Mouse (Mus musculus): ENCODE results near the gene Tff3. TPM values are rescaled to one million over a fixed set of nuclear protein-coding genes. Genes with fewer than 3 reads are reported as not detected.

Gene Tff3
- polyA plus RNA-seq, 1 experiment from 2014 or later, result 109 TPM

DNA sequence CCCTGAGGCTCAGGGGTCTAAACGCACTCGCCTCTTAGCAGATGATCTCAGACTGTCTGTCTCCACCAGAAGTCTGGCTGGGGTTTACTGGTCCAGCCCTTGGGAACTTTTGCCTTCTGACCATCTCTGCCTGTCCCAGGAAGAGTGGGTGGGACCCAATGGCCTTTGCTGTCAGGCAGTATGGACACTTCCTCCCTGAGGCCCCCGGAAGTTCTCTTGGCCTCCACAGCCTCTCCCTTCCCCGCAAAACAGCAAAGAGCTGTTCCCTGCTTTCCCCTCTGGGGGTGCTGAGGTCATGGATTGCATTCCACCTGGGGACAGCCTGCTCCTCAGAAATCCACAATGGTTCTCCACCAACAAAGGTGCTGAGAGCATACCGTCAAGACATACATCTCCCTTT is 40.7 kb downstream of the Tff3 start:
- no peak for ATAC-seq (ENCODE audit: insufficient read depth, low FRiP score)
- H3K36me3 ChIP-seq (ENCODE audit: control insufficient read depth, insufficient read depth, low read length), result no peaks in the 10 kb centered on the region
- peaks cover 21% of the 10 kb centered on the region for H3K4me1 ChIP-seq (ENCODE audit: control insufficient read depth, insufficient read depth, low read length)
- no peak overlapping the region for H3K4me2 ChIP-seq (ENCODE audit: low read depth, low read length)
- H3K27ac ChIP-seq (ENCODE audit: low read length), result no peak overlapping the region
- whole genome bisulfite sequencing, result 45% methylated on average over 5 of the region's 5 CpGs
- no peak overlapping the region for H3K4me3 ChIP-seq (replicated peaks; ENCODE audit: low read length)
- H3K9me3 ChIP-seq (replicated peaks; ENCODE audit: control insufficient read depth, low read length), result no peaks in the 10 kb centered on the region
- H3K9ac ChIP-seq (ENCODE audit: low read length), result no peak overlapping the region
- no peaks in the 10 kb centered on the region for H3K27me3 ChIP-seq (ENCODE audit: control insufficient read depth, insufficient read depth, low read length)

- Histone ChIP-seq H3K27me3 (ENCODE audit: control insufficient read depth, insufficient read depth, low read length) (no peaks in the 10 kb centered on the region), H3K4me1 (ENCODE audit: control insufficient read depth, insufficient read depth, low read length) (peaks cover 21% of the 10 kb centered on the region), H3K4me3 (replicated peaks; ENCODE audit: low read length) (no peak overlapping the region), H3K36me3 (ENCODE audit: control insufficient read depth, insufficient read depth, low read length) (no peaks in the 10 kb centered on the region), H3K27ac (ENCODE audit: low read length) (no peak overlapping the region), H3K9me3 (replicated peaks; ENCODE audit: control insufficient read depth, low read length) (no peaks in the 10 kb centered on the region), H3K9ac (ENCODE audit: low read length) (no peak overlapping the region), H3K4me2 (ENCODE audit: low read depth, low read length) (no peak overlapping the region)
- no peak for ATAC-seq (ENCODE audit: insufficient read depth, low FRiP score)
- WGBS, result 91% methylated on average over 7 of the region's 7 CpGs
Observed at GRCm38 (mm10) chr17:31086196-31086595, 43.2 kb downstream of the Tff3 start.

GRCm38 (mm10) chr17:31085519-31085918 is 43.9 kb downstream of the Tff3 start:
- no peaks in the 10 kb centered on the region for H3K36me3 ChIP-seq (ENCODE audit: control insufficient read depth, insufficient read depth, low read length)
- no peak overlapping the region for H3K4me2 ChIP-seq (ENCODE audit: low read depth, low read length)
- no peak overlapping the region for H3K27ac ChIP-seq (ENCODE audit: low read length)
- 74% methylated on average over 3 of the region's 3 CpGs for WGBS
- H3K27me3 ChIP-seq (ENCODE audit: control insufficient read depth, insufficient read depth, low read length), result no peaks in the 10 kb centered on the region
- peaks cover 21% of the 10 kb centered on the region for H3K4me1 ChIP-seq (ENCODE audit: control insufficient read depth, insufficient read depth, low read length)
- H3K9me3 ChIP-seq (replicated peaks; ENCODE audit: control insufficient read depth, low read length), result no peaks in the 10 kb centered on the region
- no peak overlapping the region for H3K4me3 ChIP-seq (replicated peaks; ENCODE audit: low read length)
- no peak overlapping the region for H3K9ac ChIP-seq (ENCODE audit: low read length)
- no peak for ATAC-seq (ENCODE audit: insufficient read depth, low FRiP score)

DNA sequence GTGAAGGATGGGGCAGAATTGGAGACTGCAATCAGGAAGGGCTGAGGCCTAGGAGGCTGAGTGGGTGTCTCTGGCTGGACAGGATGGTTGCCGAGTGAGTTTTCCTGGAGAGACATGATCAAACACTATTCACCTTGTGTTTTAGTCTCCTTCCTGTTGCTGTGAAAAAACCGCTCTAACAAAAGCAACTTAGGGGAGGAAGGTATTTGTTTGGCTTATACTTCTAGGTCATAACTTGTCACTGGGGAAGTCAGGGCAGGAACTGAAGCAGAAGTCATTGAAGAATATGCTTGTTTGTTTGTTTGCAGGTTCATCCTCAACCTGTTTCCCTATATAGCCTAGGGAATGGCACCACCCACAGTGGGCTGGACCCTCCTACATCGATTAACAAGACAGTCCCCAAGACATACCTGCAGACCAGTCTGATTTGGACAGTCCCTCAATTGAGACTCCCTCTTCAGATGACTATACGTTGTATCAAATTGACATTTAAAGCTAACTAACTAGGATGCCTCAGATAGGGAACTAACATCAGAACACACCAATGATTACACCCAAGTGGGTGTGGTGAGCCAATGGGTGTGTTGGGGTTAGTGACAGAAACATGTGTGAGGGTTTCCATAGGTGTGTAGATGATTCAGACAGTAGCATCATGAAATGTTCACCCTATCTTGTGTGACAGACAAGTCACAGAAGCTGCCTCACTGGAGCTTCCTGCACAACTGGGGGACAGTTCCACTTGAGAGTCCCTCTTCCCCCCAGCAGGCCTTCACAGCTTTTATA is 47.0 kb downstream of the Tff3 start:
- H3K4me3 ChIP-seq (replicated peaks; ENCODE audit: low read length), result no peak overlapping the region
- no peak overlapping the region for H3K27ac ChIP-seq (ENCODE audit: low read length)
- H3K9ac ChIP-seq (ENCODE audit: low read length), result no peak overlapping the region
- no peak overlapping the region for H3K4me2 ChIP-seq (ENCODE audit: low read depth, low read length)
- no peaks in the 10 kb centered on the region for H3K27me3 ChIP-seq (ENCODE audit: control insufficient read depth, insufficient read depth, low read length)
- H3K4me1 ChIP-seq (ENCODE audit: control insufficient read depth, insufficient read depth, low read length), result no peaks in the 10 kb centered on the region
- no peaks in the 10 kb centered on the region for H3K9me3 ChIP-seq (replicated peaks; ENCODE audit: control insufficient read depth, low read length)
- no peak for ATAC-seq (ENCODE audit: insufficient read depth, low FRiP score)
- WGBS, result 77% methylated on average over 4 of the region's 4 CpGs
- H3K36me3 ChIP-seq (ENCODE audit: control insufficient read depth, insufficient read depth, low read length), result no peaks in the 10 kb centered on the region

- H3K4me3 ChIP-seq (replicated peaks; ENCODE audit: low read length), result no peak overlapping the region
- 59% methylated on average over 12 of the region's 12 CpGs for WGBS
- ATAC-seq (ENCODE audit: insufficient read depth, low FRiP score), result no peak
Observed at GRCm38 (mm10) chr17:31079078-31079840, 50.2 kb downstream of the Tff3 start.

GRCm38 (mm10) chr17:31078581-31078980 is 50.9 kb downstream of the Tff3 start:
- no peak overlapping the region for H3K4me2 ChIP-seq (ENCODE audit: low read depth, low read length)
- H3K27me3 ChIP-seq (ENCODE audit: control insufficient read depth, insufficient read depth, low read length), result no peaks in the 10 kb centered on the region
- no peak for ATAC-seq (ENCODE audit: insufficient read depth, low FRiP score)
- H3K9ac ChIP-seq (ENCODE audit: low read length), result no peak overlapping the region
- H3K27ac ChIP-seq (ENCODE audit: low read length), result peak overlapping the region; percentile 64
- no peaks in the 10 kb centered on the region for H3K36me3 ChIP-seq (ENCODE audit: control insufficient read depth, insufficient read depth, low read length)
- WGBS, result 74% methylated on average over 11 of the region's 11 CpGs
- H3K4me1 ChIP-seq (ENCODE audit: control insufficient read depth, insufficient read depth, low read length), result peaks cover 9% of the 10 kb centered on the region
- no peak overlapping the region for H3K4me3 ChIP-seq (replicated peaks; ENCODE audit: low read length)
- no peaks in the 10 kb centered on the region for H3K9me3 ChIP-seq (replicated peaks; ENCODE audit: control insufficient read depth, low read length)

More at GRCm38 (mm10) chr17:31079078-31079840, 50.2 kb downstream of the Tff3 start:
- Histone ChIP-seq H3K4me1 (ENCODE audit: control insufficient read depth, insufficient read depth, low read length) (peaks cover 2% of the 10 kb centered on the region; the same call in 1 of the 2 replicates), H3K27me3 (ENCODE audit: control insufficient read depth, insufficient read depth, low read length) (no peaks in the 10 kb centered on the region), H3K9me3 (replicated peaks; ENCODE audit: control insufficient read depth, low read length) (no peaks in the 10 kb centered on the region), H3K36me3 (ENCODE audit: control insufficient read depth, insufficient read depth, low read length) (no peaks in the 10 kb centered on the region), H3K4me2 (ENCODE audit: low read depth, low read length) (no peak overlapping the region), H3K9ac (ENCODE audit: low read length) (no peak overlapping the region), H3K27ac (ENCODE audit: low read length) (peak overlapping the region; percentile 64)

DNA sequence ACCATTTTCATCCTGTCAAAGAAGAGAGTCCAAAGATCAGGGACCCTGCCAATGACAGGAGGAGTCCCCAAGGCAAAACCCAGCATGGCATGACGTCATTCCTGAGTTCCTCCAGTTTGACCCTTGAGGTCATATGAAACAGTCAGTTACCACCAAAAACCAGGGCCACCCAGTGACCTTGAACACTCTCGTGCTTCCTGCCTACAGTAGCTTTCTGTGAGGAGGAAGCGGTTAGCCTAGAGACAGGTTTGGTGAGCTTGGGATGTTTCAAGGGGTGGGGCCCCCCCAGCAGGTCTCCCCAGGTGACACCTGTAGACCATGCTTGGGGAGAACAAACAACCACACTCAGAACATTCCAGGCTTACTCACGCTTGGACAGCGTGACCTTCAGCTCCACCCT is 51.9 kb downstream of the Tff3 start:
- no peak overlapping the region for H3K4me2 ChIP-seq (ENCODE audit: low read depth, low read length)
- 51% methylated on average over 5 of the region's 5 CpGs for WGBS

GRCm38 (mm10) chr17:31075471-31075870 is 54.0 kb downstream of the Tff3 start:
- Histone ChIP-seq H3K27ac (ENCODE audit: low read length) (peak overlapping the region; percentile 20; the same call in 1 of the 2 replicates), H3K9me3 (replicated peaks; ENCODE audit: control insufficient read depth, low read length) (no peaks in the 10 kb centered on the region)
- 80% methylated on average over 5 of the region's 5 CpGs for WGBS

More for the DNA sequence above, 51.9 kb downstream of the Tff3 start:
- ATAC-seq (ENCODE audit: insufficient read depth, low FRiP score), result no peak
- no peaks in the 10 kb centered on the region for H3K9me3 ChIP-seq (replicated peaks; ENCODE audit: control insufficient read depth, low read length)
- H3K4me1 ChIP-seq (ENCODE audit: control insufficient read depth, insufficient read depth, low read length), result peaks cover 19% of the 10 kb centered on the region
- no peak overlapping the region for H3K9ac ChIP-seq (ENCODE audit: low read length)
- H3K36me3 ChIP-seq (ENCODE audit: control insufficient read depth, insufficient read depth, low read length), result no peaks in the 10 kb centered on the region
- no peaks in the 10 kb centered on the region for H3K27me3 ChIP-seq (ENCODE audit: control insufficient read depth, insufficient read depth, low read length)
- peak overlapping the region; percentile 64; the same call in 1 of the 2 replicates for H3K27ac ChIP-seq (ENCODE audit: low read length)
- no peak overlapping the region for H3K4me3 ChIP-seq (replicated peaks; ENCODE audit: low read length)

More at GRCm38 (mm10) chr17:31075471-31075870, 54.0 kb downstream of the Tff3 start:
- H3K9ac ChIP-seq (ENCODE audit: low read length), result no peak overlapping the region
- ATAC-seq (ENCODE audit: insufficient read depth, low FRiP score), result no peak
- no peak overlapping the region for H3K4me3 ChIP-seq (replicated peaks; ENCODE audit: low read length)
- peaks cover 24% of the 10 kb centered on the region for H3K4me1 ChIP-seq (ENCODE audit: control insufficient read depth, insufficient read depth, low read length)
- no peaks in the 10 kb centered on the region for H3K27me3 ChIP-seq (ENCODE audit: control insufficient read depth, insufficient read depth, low read length)
- H3K36me3 ChIP-seq (ENCODE audit: control insufficient read depth, insufficient read depth, low read length), result no peaks in the 10 kb centered on the region
- H3K4me2 ChIP-seq (ENCODE audit: low read depth, low read length), result no peak overlapping the region
